ENCODE assay signal across 8 mouse cellular contexts in genomic region chr11:5096480-5097020, GRCm38 (mm10). TPM values are rescaled to one million over a fixed set of nuclear protein-coding genes. Genes with fewer than 3 reads are reported as not detected.
DNase-seq lines count a peak whose midpoint lies in the region; ATAC-seq lines count a peak whose summit lies in the region.

No protein-coding gene starts in this region.

- peak overlapping the region; percentile 91 for H3K4me2 ChIP-seq in forebrain, embryonic 12.5 days
- H3K4me2 ChIP-seq in liver, embryonic 11.5 days: peak overlapping the region; percentile 88

- H3K4me3 ChIP-seq in forebrain, embryonic 12.5 days (replicated peaks): peak overlapping the region; percentile 99
- peak overlapping the region; percentile 96 for H3K4me3 ChIP-seq in liver, embryonic 11.5 days (ENCODE audit: low read depth, low read length)

- WGBS in forebrain, embryonic 12.5 days: 79% methylated on average over 8 of the region's 8 CpGs
- 59% methylated on average over 8 of the region's 8 CpGs for WGBS in liver, embryonic 11.5 days

- H3K9ac ChIP-seq in forebrain, embryonic 12.5 days: peak overlapping the region; percentile 27; the same call in 1 of the 2 replicates
- peak overlapping the region; percentile 100 for H3K9ac ChIP-seq in liver, embryonic 11.5 days (ENCODE audit: low read depth, low read length)

- peak; percentile 41 for DNase-seq in cerebellum, adult 9-10 months
- DNase-seq in cerebellum, postnatal 14 days: no peak
- DNase-seq in 416B (ENCODE audit: low read depth): peak; percentile 45
- DNase-seq in liver, embryonic 11.5 days (ENCODE audit: low spot score): no peak
- no peak for DNase-seq in right cerebral cortex, postnatal 36 days (ENCODE audit: low spot score in 2 of 2)
- DNase-seq in embryo, embryonic 9.5 days (ENCODE audit: extremely low spot score): no peak
- DNase-seq in gastrocnemius, postnatal 36 days: no peak

- H3K4me1 ChIP-seq in forebrain, embryonic 12.5 days: peaks cover 40% of the 10 kb centered on the region
- peaks cover 35% of the 10 kb centered on the region for H3K4me1 ChIP-seq in liver, embryonic 11.5 days (replicated peaks; ENCODE audit: control insufficient read depth, insufficient read depth, low read length)

- no peak overlapping the region for H3K27ac ChIP-seq in forebrain, embryonic 12.5 days
- no peak overlapping the region for H3K27ac ChIP-seq in liver, embryonic 11.5 days (ENCODE audit: low read depth, low read length)

- intact Hi-C loops in gastrocnemius, postnatal 36 days (cut with DNase I): no loop called here

- no peaks in the 10 kb centered on the region for H3K9me3 ChIP-seq in forebrain, embryonic 12.5 days
- no peaks in the 10 kb centered on the region for H3K9me3 ChIP-seq in liver, embryonic 11.5 days (ENCODE audit: control insufficient read depth, low read length)

- ATAC-seq in forebrain, embryonic 12.5 days (ENCODE audit: low FRiP score): no peak
- ATAC-seq in liver, embryonic 11.5 days (replicated peaks; ENCODE audit: low FRiP score): no peak

- peaks cover 25% of the 10 kb centered on the region for H3K36me3 ChIP-seq in forebrain, embryonic 12.5 days (replicated peaks)
- peaks cover 9% of the 10 kb centered on the region; the same call in 1 of the 2 replicates for H3K36me3 ChIP-seq in liver, embryonic 11.5 days (ENCODE audit: control insufficient read depth, insufficient read depth, low read length)

- no peaks in the 10 kb centered on the region for H3K27me3 ChIP-seq in forebrain, embryonic 12.5 days
- H3K27me3 ChIP-seq in liver, embryonic 11.5 days (replicated peaks; ENCODE audit: control insufficient read depth, insufficient read depth, low read length): no peaks in the 10 kb centered on the region

RNA-seq across cellular contexts. Expression of gene Rhbdd3, which starts 2.2 kb away (rescaled TPM):
- polyA plus RNA-seq in forebrain, embryonic 12.5 days (2016; fragmentation: Nextera tagmentation; extraction: Ambion mirVana): 27.5 and 27.6 TPM in 2 replicates
- 27.0 and 29.1 TPM in 2 replicates for polyA plus RNA-seq in liver, embryonic 11.5 days (2014; fragmentation: Nextera tagmentation; extraction: Ambion mirVana)
- 10 to 100 TPM; 24.4 to 26.0 TPM for total RNA-seq in gastrocnemius, postnatal 36 days (2021)

RNA-seq across cellular contexts. Expression of gene Ewsr1, which starts 2.5 kb away (rescaled TPM):
- polyA plus RNA-seq in forebrain, embryonic 12.5 days (2016; fragmentation: Nextera tagmentation; extraction: Ambion mirVana): 915 and 936 TPM in 2 replicates
- 363 and 367 TPM in 2 replicates for polyA plus RNA-seq in liver, embryonic 11.5 days (2014; fragmentation: Nextera tagmentation; extraction: Ambion mirVana)
- total RNA-seq in gastrocnemius, postnatal 36 days (2021): 10 to 100 TPM; 70.7 to 92.0 TPM

RNA-seq across cellular contexts. Expression of gene Gas2l1, which starts 31.4 kb away (rescaled TPM):
- polyA plus RNA-seq in forebrain, embryonic 12.5 days (2016; fragmentation: Nextera tagmentation; extraction: Ambion mirVana): 28.5 and 31.8 TPM in 2 replicates
- polyA plus RNA-seq in liver, embryonic 11.5 days (2014; fragmentation: Nextera tagmentation; extraction: Ambion mirVana): 41.9 and 46.5 TPM in 2 replicates
- 1 to 10 TPM; 3.9 to 4.9 TPM for total RNA-seq in gastrocnemius, postnatal 36 days (2021)

RNA-seq across cellular contexts. Expression of gene Rasl10a, which starts 38.6 kb away (rescaled TPM):
- polyA plus RNA-seq in forebrain, embryonic 12.5 days (2016; fragmentation: Nextera tagmentation; extraction: Ambion mirVana): 0.18 and 0.59 TPM in 2 replicates
- 0.75 and 1.3 TPM in 2 replicates for polyA plus RNA-seq in liver, embryonic 11.5 days (2014; fragmentation: Nextera tagmentation; extraction: Ambion mirVana)
- under 1 TPM in 1 of 2 experiments, not detected in 1; 0.28 TPM for total RNA-seq in gastrocnemius, postnatal 36 days (2021)

RNA-seq across cellular contexts. Expression of gene Emid1, which starts 55.5 kb away (rescaled TPM):
- polyA plus RNA-seq in forebrain, embryonic 12.5 days (2016; fragmentation: Nextera tagmentation; extraction: Ambion mirVana): 16.0 and 18.2 TPM in 2 replicates
- polyA plus RNA-seq in liver, embryonic 11.5 days (2014; fragmentation: Nextera tagmentation; extraction: Ambion mirVana): 14.6 and 16.5 TPM in 2 replicates
- 10 to 100 TPM; 11.7 to 17.6 TPM for total RNA-seq in gastrocnemius, postnatal 36 days (2021)

Comparison
In these comparisons a context has a peak if more than half of its experiments do, and no peak if none do; other contexts are left out.
1. DNase-seq: peak in cerebellum, adult 9-10 months (single experiment) and 416B (single experiment); none in cerebellum, postnatal 14 days (0 of 2), liver, embryonic 11.5 days (single experiment), right cerebral cortex, postnatal 36 days (0 of 2), embryo, embryonic 9.5 days (single experiment) and gastrocnemius, postnatal 36 days (0 of 2).